Mouse (Mus musculus) cerebellum, postnatal 10 days (tissue): ENCODE results near the gene Smurf1.

Experiments
- DNase-seq, 2 experiments: peaks; one replicate each; pipeline ENCODE4 v3.0.0; 2021; ENCODE audit warnings: mixed read lengths in 2 of 2

The Smurf1 gene

DNA sequence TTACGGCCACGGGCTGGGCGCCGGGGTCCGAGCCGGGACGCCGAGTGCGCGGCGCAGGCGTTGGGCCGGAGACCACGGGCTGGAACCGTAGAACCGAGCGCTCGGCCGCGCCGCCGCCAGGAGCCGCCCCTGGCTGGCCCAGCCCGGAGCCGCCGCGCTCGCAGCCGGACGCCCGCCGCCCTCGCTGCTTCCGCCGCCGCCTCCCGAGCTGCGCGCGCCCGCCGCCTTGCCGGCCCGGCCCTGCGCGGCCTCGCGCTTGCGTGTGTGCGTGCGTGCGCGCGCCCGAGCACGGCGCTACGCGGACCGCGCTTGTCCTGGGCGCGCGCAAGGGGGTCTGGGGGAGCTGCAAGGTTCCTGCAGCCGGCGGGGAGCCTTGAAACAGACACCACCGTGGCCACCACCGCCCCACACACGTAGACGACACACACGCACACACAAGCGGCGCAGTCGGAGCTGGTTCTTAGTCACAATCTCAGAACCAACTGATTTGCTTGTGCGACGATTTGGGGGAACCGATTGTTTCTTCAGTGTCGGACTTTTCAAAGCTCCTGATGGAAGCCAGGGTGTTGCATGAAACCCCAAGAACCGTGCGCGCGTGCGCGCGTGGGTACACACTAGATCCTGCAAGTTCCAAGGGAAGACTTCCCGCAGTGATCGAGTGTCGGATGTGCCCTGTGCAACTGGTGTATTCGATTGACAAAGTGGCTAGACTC, at the start of gene Smurf1:
TSS of gene Smurf1 (minus strand) at position 209 of the 713 bp plus-strand sequence.
- peak; percentile 93 to 95 for DNase-seq

DNA sequence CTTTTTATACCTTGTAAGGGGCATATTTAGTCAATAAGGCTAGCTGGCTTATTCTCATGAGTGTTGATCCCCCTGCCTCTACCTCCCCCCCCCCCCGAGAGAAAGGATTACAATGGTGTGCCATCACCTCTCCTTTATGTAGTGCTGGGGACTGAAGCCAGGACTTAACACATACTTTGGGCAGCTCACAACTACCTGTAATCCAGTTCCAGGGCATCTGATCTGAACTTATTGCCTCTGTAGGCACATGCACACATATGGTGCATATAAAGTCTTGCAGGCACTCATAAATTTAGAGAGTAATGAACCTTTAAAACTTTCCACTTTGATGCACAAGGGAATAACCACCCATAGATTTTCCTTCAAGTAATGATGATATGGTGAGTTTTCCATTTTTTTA, 48.6 kb upstream of the Smurf1 start:
- no peak for DNase-seq

DNA sequence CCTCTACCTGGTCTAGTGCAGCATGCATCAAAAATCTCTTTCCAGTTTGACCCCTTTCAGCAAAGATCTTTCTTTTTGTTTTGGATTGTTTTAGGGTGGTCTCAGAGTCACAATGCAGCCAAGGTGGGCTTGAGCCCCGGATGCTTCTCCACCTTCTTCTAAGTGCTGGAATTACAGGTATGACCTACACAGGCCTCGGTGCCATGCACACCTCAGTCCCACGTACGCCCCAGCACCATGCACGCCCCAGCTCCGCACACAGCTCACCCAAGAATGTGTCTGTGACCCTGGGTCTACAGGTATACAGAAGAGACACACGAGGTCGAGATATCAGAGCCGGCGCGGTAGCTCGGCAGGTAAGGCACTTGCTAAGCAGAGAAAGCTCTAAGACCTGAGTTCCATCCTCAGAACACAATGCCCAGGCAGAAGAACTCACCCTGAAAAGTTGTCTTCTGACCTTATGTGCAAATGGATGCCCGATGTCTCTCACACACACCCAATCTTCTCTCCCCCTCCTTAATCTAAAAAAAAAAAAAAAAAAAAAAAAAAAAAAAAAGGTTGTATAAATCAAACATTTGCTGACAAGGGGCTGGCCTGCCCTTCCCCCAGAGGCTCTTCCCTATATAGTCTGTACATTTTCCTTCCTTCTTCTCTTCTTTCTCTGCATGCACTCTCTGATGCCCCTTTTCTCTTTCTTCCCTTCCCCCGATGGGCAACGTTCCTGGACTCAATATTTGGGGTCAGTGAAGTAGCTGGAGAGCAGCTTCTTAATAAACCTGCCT, 43.4 kb upstream of the Smurf1 start:
- no peak for DNase-seq

DNA sequence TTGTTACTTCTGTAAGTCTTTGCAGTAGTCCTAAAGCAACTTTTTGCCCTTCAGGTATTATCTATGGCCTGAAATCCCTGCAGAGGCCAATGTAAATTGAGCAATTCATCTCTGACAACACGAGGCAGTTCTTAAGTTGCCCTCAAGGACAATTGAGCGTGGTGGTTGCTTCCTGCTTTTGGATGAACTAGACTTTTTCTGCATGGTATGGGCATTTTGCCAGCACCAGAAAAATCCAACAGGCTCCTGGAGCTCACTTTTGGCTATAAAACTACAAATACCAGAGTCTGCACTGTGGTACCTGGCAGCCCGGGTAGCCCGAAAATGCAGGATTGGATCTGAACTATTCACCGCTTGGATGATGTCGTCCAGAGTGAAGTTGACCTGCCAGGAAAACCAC, 39.9 kb upstream of the Smurf1 start:
- no peak for DNase-seq

DNA sequence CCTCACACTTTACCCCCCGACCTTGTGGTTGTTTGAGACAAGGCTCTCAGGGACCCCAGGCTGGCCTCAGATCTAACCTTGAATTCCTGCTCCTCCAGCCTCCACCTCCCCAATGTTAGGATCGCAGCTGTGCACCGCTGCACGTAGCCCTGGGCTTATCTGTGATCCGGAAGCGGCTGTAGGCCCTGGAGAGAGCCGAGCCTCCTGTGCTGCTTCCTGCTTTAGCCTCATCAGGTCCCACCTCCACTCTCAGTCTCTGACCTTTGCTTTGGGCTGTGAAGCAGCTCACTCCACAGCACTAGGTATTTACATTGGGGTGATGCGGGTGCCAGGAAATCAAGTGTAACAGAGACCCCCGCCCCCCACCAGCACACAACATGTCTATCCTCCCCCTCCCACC, 38.8 kb upstream of the Smurf1 start:
- no peak for DNase-seq

DNA sequence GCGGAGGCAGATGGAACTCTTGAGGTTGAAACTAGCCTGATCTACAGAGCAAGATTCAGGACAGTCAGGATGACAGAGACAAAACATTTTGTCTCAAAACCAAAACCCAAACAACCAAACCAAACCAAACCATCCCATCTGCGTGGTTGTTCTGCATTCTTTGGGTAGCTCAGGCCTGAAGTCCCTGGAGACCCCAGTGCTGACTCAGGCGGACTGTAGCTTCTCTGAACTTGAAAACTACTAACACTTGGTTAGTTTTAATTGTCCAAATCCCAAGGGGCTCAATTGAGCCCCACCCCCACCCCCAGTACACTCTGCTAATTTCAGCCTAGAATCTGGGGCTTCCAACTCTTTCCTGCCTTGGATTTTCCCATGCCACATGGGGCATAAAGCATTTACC, 37.7 kb upstream of the Smurf1 start:
- DNase-seq, result no peak

DNA sequence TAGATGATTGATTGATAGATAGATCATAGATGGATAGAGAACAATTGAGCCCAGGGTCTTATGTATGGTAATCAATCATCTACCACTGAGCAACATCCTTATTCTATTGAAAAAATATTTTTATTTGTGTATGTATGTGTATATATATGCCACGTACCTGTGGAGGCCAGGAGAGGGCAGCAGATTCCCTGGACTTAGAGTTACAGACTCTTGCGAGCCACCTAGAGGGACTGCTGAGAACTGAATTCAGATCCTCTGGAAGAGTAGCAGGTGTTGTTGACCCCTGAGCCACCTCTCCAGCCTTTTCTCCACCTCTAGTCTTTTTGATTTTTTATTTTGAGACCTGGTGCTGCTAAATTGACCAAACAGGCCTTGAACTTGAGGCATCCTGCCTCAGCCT, 32.8 kb upstream of the Smurf1 start:
- DNase-seq, result peak in 1 of 2 experiments; percentile 23

DNA sequence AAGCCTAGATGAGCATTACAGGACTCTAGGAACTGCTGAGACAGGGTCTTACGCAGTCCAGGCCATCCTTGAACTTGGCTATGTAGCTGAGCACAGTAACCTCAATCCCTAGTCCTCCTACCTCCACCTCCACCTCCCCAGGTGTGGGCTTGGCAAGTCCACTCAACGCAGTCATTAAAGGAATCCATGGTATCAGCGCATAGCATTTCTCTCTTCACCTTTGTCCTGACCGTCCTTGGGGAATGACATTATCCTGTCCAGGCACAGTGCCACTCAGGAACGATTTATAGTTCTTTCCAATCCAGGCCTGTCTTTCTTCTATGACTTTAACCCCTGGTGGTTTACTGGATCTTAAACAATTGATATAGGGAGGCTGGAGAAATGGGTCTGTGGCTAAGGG, 24.8 kb upstream of the Smurf1 start:
- no peak for DNase-seq

DNA sequence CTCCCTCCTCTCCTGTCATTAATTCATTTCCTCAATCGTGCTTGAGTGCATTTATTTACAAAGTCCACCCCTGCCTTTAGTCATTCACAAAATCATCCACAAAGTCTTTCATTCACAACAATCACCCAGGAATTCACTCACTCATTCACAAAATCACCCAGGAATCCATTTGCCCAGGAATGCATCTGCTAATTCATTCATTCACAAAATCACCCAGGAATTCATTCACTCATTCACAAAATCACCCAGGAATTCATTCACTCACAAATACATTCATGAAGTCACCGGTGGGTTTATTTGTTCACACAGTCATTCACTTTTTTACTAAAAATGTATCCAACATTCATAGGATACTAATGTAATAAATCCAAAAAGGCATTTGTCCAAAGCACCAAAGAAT, 24.4 kb upstream of the Smurf1 start:
- no peak for DNase-seq

DNA sequence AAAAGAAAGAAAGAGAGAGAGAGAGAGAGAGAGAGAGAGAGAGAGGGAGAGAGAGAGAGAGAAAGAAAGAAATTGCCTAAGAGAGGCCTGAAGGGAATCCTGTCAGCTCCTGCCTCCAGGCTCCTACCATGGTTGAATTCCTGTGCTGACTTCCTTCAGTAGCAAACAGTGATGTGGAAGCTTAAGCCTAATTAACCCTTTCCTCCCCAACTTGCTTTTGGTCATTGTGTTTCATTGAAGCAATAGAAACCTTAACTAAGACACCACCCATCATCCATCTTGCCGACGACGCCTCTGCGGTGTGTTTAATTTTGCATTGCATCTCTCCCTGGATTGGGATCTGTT, 23.4 kb upstream of the Smurf1 start:
- no peak for DNase-seq

DNA sequence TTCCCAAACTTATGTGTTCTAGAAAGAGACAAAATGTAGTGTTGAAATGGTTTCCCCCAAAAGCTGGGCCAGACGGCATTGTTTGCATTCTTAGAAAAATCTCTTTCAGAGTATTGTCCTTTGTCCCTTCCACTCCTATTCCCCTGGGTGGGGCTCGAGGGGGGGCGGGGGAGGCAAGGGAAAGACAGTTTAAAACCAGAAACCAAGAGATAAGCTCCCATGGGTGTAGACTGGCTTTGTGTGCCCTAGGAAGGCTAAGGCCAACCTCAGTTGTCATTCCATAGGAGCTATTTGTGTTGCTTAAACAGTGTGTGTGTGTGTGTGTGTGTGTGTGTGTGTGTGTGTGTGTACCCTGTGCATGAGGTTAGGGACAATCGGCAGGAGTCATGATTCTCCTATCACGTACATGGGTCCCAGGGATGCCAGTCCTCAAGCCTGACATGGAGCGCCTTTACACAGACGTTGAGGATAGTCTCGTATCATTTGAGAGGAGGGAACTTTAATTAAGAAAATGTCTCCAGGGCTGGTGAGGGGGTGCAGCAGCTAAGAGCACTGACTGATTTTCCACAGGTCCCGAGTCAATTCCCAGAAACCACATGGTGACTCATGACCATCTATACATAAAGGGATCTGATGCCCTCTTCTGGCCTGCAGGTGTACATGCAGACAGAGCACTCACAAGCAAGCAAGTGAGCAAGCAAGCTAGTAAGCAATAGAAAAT, 22.9 kb upstream of the Smurf1 start:
- DNase-seq, result peak; percentile 71 to 79

DNA sequence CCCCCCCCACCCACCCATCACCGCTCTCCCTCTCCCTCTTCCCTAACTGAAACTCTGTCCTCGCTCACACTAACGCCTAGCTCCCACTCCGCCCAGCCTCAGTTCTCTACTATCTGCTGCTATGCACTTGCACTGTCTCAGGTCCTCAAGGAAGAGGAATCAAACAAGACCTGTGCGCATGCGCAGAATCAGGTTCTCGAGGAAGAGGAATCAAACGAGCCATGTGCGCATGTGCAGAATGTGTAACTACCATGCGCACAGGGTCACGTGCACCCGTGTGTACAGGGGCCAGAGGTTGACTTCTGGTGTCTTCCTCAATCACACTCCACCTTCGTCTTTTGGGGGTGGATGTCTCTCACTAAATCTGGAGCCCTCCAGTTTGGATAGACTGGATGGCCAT, 21.9 kb upstream of the Smurf1 start:
- DNase-seq, result no peak

DNA sequence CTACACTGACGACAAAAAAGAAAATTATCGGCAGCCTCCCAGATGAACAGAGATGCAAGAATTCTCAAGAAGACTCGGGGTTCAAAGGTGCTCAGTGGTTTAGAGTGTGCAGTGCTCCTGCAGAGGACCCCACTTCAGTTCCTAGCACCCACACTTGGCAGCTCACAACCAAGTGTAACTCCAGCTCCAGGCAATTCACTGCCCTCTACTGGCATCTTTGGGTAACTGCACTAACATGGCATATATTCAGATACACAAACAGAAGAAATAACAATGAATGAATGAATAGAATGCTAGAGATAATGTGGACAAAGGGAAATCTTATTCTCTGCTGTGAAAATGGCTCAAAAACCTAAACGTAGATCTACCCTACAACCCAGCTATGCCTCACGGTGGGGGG, 19.2 kb upstream of the Smurf1 start:
- no peak for DNase-seq

DNA sequence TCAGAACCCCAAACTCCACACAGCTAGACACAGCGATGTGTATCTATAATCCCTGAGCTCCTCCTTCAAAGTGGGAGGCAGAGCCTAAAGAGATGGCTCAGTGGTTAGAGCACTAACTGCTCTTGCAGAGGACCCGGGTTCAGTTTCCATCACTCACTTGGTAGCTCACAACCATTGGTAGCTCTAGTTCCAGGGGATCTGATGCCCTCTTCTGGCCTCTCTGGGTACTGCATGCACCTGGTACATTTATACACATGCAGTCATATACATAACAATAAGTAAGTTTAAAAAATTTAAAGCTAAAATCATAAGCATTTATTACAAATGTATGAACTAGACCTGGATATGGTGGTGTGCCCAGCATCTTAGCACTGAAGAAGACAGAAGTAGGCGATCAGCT, 17.6 kb upstream of the Smurf1 start:
- DNase-seq, result no peak

DNA sequence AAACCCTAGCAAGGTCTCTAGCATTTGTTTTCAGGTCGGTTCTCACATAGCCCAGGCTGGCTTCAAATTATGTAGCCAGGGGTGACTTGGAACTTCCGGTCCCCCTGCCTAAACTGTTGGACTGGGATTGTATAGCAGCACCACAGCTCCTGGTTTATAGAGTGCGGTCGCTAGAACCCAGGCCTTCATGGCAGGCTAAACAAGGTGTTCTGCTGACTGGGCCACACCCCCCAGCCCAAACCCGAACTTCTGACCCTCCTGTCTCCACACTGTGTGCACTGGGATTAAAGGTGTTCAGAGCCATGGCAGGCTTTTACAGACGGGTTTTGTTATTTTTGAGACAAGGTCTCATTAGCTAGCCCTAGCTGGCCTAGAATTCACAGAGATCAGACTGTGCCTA, 13.5 kb upstream of the Smurf1 start:
- DNase-seq, result no peak

DNA sequence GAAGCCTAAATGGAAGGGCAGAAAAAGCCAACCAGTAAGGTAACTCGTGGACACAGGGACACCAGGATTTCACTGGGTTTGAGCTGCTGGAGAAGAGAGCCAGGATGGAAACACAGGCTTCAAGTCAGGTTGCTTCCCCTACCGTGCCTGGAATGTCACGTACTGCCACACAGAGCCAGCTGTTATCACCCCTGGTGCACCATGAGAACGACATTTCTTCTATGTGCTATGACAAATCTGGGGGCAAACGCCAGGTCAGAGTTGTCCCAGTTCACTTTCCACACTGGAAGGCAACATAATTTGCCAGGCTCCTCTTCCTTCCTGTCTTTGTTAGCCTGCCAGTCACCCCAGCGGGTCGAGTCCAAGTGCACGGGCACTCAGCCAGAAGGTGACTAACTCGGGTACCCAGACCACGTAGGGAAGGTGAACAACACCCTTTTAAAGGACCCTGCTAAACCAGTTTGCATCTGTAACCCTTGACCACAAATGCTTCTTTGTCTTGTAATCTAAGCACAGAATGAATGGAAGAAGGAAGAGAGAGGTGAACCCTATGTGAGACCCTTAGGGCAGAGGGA, 13.0 kb upstream of the Smurf1 start:
- DNase-seq, result peak in 1 of 2 experiments; percentile 52

DNA sequence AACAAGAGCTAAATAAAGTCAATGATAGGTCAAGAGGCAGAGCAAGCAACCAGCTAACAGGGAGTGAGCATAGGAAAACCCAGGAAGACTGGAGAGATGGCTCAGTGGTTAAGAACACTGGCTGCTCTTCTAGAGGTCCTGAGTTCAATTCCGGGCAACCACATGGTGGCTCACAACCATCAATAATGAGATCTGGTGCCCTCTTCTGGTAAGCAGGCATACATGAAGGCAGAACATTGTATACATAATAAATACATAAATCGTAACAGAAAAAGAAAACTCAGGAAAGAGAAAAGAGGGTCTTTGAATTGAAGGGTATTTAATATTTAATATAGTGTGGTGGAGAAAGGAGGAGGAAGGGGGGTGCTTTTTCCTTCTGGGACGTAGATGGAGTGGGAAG, 5.6 kb upstream of the Smurf1 start:
- DNase-seq, result no peak

DNA sequence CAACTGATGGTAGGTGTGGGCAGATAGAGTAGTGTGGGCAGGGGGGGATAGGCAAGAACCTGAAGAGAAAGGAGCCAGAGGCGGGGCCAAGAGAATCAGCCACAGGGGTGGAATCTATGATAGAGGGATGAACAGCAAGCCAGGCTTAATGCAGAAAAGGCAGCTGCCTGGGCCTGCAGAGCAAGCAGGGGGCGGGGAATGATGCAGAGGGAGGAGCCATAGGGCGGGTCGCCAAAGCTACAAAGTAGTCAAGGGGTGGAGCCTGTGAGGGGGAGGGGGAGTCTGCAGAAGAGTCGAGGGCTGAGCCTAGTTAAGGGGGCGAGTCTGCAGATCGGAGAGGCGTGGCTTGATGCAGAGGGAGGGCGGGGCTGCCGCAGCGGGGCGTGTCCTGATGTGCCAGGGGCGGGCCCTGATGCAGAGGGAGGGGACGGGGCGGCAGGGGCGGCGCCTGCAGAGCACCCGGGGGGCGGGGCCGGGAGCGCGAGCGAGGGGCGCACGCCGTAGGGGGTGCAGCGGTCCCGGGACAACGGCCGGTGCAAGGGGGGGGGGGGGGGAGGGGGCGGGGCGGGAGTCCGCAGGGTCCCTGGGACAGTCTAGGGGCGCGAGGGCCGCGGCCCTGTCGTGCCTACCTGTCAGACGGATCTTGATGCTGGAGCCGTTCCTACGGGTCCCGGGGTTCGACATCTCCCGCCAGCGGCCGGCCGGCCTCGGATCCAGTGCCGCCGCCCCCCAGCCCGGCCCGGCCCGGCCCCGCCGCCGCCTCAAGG, 592 bp downstream of the Smurf1 start:
- DNase-seq, result peak; percentile 90 to 92

DNA sequence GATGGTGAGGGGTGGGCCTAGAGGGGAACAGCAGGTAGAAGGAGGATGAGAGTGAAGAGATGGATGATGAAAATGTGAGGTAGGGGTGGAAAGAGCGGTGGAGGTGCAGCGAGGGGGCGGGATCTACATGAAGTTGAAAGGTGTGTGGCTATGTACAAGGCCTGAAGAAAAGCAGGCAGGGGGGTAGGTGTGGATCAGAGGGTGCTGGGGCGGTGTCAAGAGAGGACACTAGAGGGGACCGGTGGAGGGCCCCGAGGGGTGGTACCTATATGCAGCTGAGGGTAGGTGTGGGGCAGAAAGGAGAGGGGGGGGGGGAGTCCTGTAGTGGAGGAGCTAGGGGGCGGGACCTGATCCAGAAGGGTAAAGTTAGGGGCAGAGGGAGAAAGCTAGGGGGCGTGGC, 1.2 kb downstream of the Smurf1 start:
- DNase-seq, result no peak

DNA sequence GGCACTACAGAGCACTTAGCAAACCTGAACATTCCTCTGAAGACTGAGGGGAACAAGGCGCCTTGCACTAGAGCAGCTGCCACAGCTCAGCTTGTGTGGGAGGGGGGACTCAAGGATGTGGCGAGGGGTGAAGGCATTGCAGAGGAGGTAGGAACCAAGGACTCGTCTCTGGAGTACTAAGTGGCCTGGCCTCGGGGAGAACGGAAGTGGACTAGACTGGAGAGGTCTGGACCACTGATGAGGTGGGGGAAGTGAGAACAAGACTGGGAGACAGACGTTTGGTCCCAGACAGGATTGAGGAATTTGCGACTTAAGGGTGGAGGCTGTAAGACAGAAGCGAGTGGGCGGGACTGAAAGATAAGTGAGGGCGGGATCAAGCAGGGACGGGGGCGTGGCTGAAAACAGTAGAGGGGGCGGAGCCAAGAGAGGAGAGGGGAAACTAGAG, 1.8 kb downstream of the Smurf1 start:
- peak; percentile 68 to 71 for DNase-seq

DNA sequence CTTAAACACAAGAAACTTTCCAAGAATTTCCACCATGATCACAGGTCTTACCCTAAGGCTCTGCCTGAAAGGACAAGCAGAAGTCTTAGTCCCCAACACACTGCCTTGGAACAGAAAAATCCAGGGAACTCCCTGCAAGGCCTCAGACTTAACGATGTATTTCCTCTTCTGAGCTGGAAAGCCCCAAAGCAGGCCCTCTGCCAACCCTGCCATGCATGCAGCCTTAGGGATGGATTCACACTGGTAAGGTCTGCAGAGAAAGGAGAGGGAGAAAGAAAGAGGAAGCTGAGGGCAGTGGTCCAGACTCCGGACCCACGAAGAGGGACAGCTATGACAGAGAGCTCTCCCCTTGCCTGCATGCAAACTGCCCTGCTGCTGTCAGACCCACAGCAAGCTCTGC, 2.2 kb downstream of the Smurf1 start:
- peak; percentile 63 to 70 for DNase-seq

DNA sequence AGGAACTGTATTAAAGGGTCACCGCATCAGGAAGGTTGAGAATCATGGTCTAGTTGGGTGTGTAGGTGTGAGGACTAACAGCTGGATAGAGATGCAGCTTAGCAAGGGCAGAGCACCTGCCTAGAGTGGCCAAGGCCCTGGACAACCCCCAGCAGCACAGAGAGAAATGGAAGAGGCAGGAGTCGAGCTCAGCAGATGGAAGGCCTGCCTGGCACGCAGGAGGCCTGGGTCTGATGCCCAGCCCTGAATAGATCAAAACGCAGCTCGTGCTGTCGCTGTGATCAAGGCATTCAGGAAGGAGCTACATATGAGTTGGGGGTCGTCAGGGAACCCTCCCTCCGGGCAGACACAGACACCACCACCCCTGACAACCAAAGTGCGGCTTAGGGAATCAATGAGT, 7.4 kb downstream of the Smurf1 start:
- DNase-seq, result peak; percentile 74 to 82

DNA sequence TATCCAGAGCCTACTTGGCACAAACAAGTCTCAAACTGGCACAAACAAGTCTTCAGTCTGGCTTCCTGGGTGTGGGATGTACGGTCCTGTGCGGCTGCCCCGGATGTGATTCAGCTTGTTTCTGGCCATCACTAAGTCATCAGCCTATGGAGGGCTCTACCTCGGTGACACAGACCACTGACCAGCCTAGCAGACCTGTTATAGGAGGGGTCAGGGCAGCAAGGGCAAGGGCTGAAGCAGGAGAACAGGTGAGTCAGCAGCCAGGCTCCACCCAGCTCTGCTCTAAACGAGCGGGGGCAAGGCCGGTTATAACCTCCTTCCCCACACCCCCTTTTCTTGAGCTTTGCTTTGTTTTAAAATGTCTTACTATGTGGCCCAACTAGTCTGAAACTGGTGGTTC, 11.2 kb downstream of the Smurf1 start:
- DNase-seq, result no peak
